Mouse (Mus musculus): ENCODE results near the gene Col11a2.

GRCm38 (mm10) chr17:33999341-34000149 lies 39.7 kb upstream of the Col11a2 start:
- TF ChIP-seq CTCF (IDR thresholded peaks at IDR 0.05; ENCODE audit: borderline replicate concordance, insufficient read depth, low read depth, low read length) (no peak), POLR2A (IDR thresholded peaks at IDR 0.05; ENCODE audit: borderline replicate concordance, insufficient read depth, low read length) (no peak)
